Mouse (Mus musculus) testis, adult 2 months (tissue): ENCODE data around the gene Gse1. TPM values are rescaled to one million over a fixed set of nuclear protein-coding genes. Genes with fewer than 3 reads are reported as not detected.

Experiments
- H3K27ac ChIP-seq: fragments of 200-500 bp; 2 replicates; pipeline ENCODE4 v1.5.1; 2012; ENCODE audit warnings: low read depth, low read length; ENCODE audit not compliant: control insufficient read depth, insufficient read depth
- H3K27me3 ChIP-seq: fragments of 200-500 bp; 2 replicates; pipeline ENCODE4 v1.6.1; 2012; ENCODE audit warnings: mild to moderate bottlenecking, low read length, moderate library complexity; ENCODE audit not compliant: control insufficient read depth, insufficient read depth
- H3K36me3 ChIP-seq: fragments of 200-500 bp; 2 replicates; pipeline ENCODE4 v1.6.1; 2012; ENCODE audit warnings: mild to moderate bottlenecking, low read length; ENCODE audit not compliant: control insufficient read depth, insufficient read depth
- H3K4me1 ChIP-seq: fragments of 200-500 bp; 2 replicates; pipeline ENCODE4 v1.6.1; 2012; ENCODE audit warnings: low read length; ENCODE audit not compliant: control insufficient read depth, insufficient read depth
- H3K4me3 ChIP-seq: fragments of 200-500 bp; 2 replicates; pipeline ENCODE4 v1.5.1; 2012; ENCODE audit warnings: low read depth, mild to moderate bottlenecking, low read length, moderate library complexity, mixed read lengths; ENCODE audit not compliant: control insufficient read depth
- CTCF ChIP-seq: fragments of 200-500 bp; IDR thresholded peaks from 2 replicates; pipeline ENCODE4 v1.5.1; 2012; ENCODE audit warnings: low read depth, mild to moderate bottlenecking, inconsistent platforms, low read length, moderate library complexity; ENCODE audit not compliant: control insufficient read depth, insufficient read depth, insufficient replicate concordance
- POLR2A ChIP-seq: fragments of 200-500 bp; IDR thresholded peaks from 2 replicates; pipeline ENCODE4 v1.6.1; 2012; ENCODE audit warnings: low read depth, mild to moderate bottlenecking, inconsistent platforms, low read length, moderate library complexity; ENCODE audit not compliant: control insufficient read depth
- polyA plus RNA-seq: library from polyadenylated mRNA; depleted of rRNA; stranded (reverse); fragments of >200 nt; gene quantifications from 2 replicates; pipeline ENCODE4 v1.2.3, GENCODE M21; 2012

Gene Gse1
- polyA plus RNA-seq, 1 experiment, result 4.0 TPM

DNA sequence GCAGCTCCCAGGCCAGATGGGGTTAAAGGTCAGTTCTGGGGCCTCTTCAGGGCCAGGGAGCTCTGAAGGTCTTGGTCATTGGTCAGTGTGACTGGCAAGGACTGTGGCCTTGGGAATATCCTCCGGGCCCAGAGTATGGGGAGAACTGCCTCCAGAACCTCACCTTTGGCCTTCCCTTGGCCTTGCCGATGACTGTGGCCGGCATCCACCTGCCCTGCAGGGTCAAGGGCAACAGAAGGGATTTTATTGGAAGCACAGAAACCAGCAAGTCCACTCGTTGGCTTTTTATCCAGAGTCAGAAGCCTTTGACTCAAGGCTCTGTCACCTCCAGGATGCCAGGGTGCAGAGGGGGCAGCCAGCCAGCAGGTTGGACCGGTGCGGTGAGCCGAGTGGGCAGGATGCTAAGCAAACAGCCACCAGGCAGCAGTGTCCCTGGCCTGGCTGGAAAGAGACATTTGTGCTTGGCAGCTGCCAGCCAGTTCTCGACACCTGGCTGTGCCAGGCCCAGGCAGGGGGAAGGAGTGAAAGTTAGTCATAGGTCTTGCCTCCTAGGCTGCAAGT is 272.5 kb downstream of the Gse1 start:
- Histone ChIP-seq H3K27me3 (no peaks in the 10 kb centered on the region), H3K4me3 (no peak overlapping the region)
- TF ChIP-seq POLR2A, result no peak
- no peak for TF ChIP-seq CTCF

DNA sequence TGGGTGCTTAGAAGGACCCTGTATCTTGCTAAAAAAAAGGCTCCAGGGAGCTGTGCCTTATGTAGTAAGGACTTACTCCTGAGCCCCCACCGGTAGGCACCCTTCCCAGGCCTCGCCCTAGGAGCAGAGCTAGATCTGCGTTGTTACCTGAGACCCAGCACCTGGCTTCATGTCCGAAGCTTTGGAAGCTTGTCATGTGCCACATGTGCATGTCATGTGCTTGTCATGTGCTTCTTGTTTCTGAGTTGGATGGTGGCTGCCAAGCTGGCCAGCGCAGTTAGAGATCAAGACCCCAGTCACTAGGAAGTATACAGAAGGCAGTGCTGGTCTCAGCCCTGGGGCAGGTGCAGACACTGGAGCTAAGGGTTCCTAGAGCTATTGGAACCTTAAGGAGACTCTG is 273.2 kb downstream of the Gse1 start:
- Histone ChIP-seq H3K27me3 (no peaks in the 10 kb centered on the region), H3K4me1 (peaks cover 10% of the 10 kb centered on the region), H3K4me3 (no peak overlapping the region), H3K27ac (no peak overlapping the region), H3K36me3 (no peaks in the 10 kb centered on the region)
- no peak for TF ChIP-seq CTCF
- TF ChIP-seq POLR2A, result no peak

More for the DNA sequence above, 272.5 kb downstream of the Gse1 start:
- H3K27ac ChIP-seq, result no peak overlapping the region
- H3K36me3 ChIP-seq, result no peaks in the 10 kb centered on the region
- peaks cover 10% of the 10 kb centered on the region for H3K4me1 ChIP-seq

GRCm38 (mm10) chr8:120502428-120502827 is 274.2 kb downstream of the Gse1 start:
- no peak for TF ChIP-seq POLR2A
- no peak for TF ChIP-seq CTCF
- Histone ChIP-seq H3K4me1 (peaks cover 10% of the 10 kb centered on the region), H3K36me3 (no peaks in the 10 kb centered on the region), H3K27ac (no peak overlapping the region), H3K4me3 (no peak overlapping the region), H3K27me3 (no peaks in the 10 kb centered on the region)

- TF ChIP-seq POLR2A, result no peak
- TF ChIP-seq CTCF, result no peak
- H3K36me3 ChIP-seq, result no peaks in the 10 kb centered on the region
- H3K27ac ChIP-seq, result no peak overlapping the region
- no peaks in the 10 kb centered on the region for H3K27me3 ChIP-seq
- H3K4me3 ChIP-seq, result no peak overlapping the region
- H3K4me1 ChIP-seq, result peaks cover 12% of the 10 kb centered on the region
Measured at GRCm38 (mm10) chr8:120504251-120505081, 276.2 kb downstream of the Gse1 start.

DNA sequence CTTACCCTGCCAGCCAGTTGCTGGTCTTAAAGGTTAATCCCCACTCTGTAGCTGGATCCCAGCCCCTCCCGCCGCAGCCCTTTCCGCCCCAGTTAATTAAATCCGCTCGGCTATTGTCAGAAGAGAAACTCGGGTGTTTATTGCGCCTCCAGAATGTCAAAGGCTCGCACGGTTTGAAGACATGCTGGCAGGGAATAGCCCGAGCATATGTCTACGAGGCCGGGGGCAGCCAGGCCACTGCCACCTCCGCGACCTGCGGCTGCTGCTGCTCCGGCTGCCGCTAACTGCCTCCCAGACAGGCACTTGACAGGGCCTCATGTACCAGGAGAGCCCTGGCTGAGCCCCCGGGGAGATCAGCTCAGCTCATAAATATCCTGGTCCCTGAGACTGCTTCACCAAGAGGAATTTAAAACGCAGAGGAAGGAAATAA is 276.8 kb downstream of the Gse1 start:
- Histone ChIP-seq H3K27me3 (no peaks in the 10 kb centered on the region), H3K27ac (no peak overlapping the region), H3K4me3 (no peak overlapping the region), H3K4me1 (peaks cover 12% of the 10 kb centered on the region), H3K36me3 (no peaks in the 10 kb centered on the region)
- TF ChIP-seq CTCF (no peak), POLR2A (no peak)

DNA sequence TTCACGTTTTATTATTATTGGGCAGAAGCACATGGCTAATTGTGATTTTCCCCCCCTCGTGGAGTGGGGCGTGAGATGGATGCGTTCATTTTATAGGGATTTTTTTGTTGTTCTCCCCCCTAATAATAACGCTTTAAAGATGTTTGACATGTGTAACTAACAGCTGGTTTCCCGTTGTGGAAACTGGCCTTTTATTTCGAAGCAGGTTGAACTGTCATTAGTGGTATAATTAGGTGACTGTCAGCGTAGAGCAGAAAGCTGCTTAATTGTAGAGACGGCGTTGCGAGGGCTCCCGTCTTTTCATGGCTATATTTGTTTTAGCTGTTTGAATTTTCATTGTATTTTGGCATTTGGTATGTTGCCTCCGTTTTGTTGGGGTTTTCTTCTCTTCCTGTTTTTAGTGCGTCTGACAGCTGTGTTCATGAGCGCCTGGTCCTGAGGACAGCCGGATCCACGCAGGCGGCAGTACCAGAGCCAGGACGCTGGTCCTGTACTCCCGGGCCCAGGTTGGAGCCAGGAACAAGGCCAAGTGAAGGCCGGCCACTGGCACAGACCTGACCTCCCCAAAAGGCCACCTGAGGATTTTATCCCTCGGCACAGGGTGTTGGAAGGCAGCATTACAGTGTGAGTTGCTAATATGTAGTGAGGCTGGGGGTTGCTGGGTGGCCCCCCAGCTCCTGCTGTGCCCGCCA is 277.5 kb downstream of the Gse1 start:
- no peak overlapping the region for H3K27ac ChIP-seq
- H3K4me3 ChIP-seq, result no peak overlapping the region
- peaks cover 12% of the 10 kb centered on the region for H3K4me1 ChIP-seq
- no peaks in the 10 kb centered on the region for H3K36me3 ChIP-seq
- TF ChIP-seq CTCF (no peak), POLR2A (no peak)
- H3K27me3 ChIP-seq, result no peaks in the 10 kb centered on the region

GRCm38 (mm10) chr8:120506562-120506961 is 278.3 kb downstream of the Gse1 start:
- Histone ChIP-seq H3K4me1 (peaks cover 12% of the 10 kb centered on the region), H3K36me3 (no peaks in the 10 kb centered on the region), H3K4me3 (no peak overlapping the region), H3K27ac (no peak overlapping the region), H3K27me3 (no peaks in the 10 kb centered on the region)
- peak; percentile 15; the same call in 1 of the 2 replicates for TF ChIP-seq CTCF
- no peak for TF ChIP-seq POLR2A
